In the genomic region with DNA sequence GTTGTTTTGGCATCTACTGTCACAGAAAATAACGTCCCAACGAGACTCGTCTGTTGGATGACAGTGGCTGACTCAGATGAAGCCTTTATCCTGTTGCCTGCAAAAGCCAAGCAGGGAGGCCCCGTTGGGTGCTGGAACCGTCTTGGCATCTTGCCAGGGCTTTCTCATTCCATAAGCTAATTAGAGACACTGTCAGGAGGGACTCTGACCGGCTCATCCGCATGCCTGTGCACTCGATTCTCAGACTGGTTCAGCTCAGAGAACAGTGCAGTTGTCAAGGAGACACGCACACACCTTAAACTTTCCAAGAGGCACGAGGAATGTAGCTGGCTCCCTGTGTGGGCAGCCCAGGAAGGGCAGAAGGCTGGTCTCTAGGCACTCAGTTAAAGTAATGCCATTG, we compare ENCODE assay signal across 9 mouse cellular contexts.
A peak's percentile ranks its signal among the peaks of the same experiment; 100 is the strongest.
DNase-seq lines count a peak whose midpoint lies in the region; ATAC-seq and TF ChIP-seq lines count a peak whose summit lies in the region.
"Had no signal": no experiment of that assay in that cellular context is flagged by ENCODE, and none has a peak within 500 bp of the region (broad histone marks: within the 10 kb centered on the region; RNA-seq: fewer than 3 reads in every experiment).

No protein-coding gene starts in this region.

- H3K27me3 ChIP-seq in lung, embryonic 15.5 days, result peaks cover 8% of the 10 kb centered on the region; the same call in 1 of the 2 replicates
- no peaks in the 10 kb centered on the region for H3K27me3 ChIP-seq in embryonic facial prominence, embryonic 12.5 days
- H3K27me3 ChIP-seq in intestine, postnatal 0 days (replicated peaks; ENCODE audit: control insufficient read depth, insufficient read depth, low read length), result no peaks in the 10 kb centered on the region

- TF ChIP-seq CTCF in intestine, postnatal 0 days (IDR thresholded peaks at IDR 0.05; ENCODE audit: low read depth), result no peak

- peaks cover 31% of the 10 kb centered on the region for H3K4me1 ChIP-seq in lung, embryonic 15.5 days
- peaks cover 40% of the 10 kb centered on the region for H3K4me1 ChIP-seq in embryonic facial prominence, embryonic 12.5 days
- H3K4me1 ChIP-seq in intestine, postnatal 0 days (replicated peaks; ENCODE audit: control insufficient read depth, insufficient read depth, low read length), result no peaks in the 10 kb centered on the region

- H3K9ac ChIP-seq in lung, embryonic 15.5 days, result no peak overlapping the region
- no peak overlapping the region for H3K9ac ChIP-seq in embryonic facial prominence, embryonic 12.5 days
- no peak overlapping the region for H3K9ac ChIP-seq in intestine, postnatal 0 days (ENCODE audit: low read depth, low read length)

- DNase-seq in lung, postnatal 25 days (ENCODE audit: low spot score), result no peak
- peak; percentile 60 for DNase-seq in liver
- DNase-seq in layer of hippocampus, postnatal 36 days, result no peak
- DNase-seq in cerebellum, adult 18-20 months, result no peak
- DNase-seq in urinary bladder, adult 2 months (ENCODE audit: low spot score), result no peak

- H3K9me3 ChIP-seq in lung, embryonic 15.5 days, result no peaks in the 10 kb centered on the region
- no peaks in the 10 kb centered on the region for H3K9me3 ChIP-seq in embryonic facial prominence, embryonic 12.5 days
- H3K9me3 ChIP-seq in intestine, postnatal 0 days (ENCODE audit: control insufficient read depth), result no peaks in the 10 kb centered on the region

- WGBS in lung, embryonic 15.5 days, result 17% methylated on average over 10 of the region's 10 CpGs
- 49% methylated on average over 10 of the region's 10 CpGs for WGBS in embryonic facial prominence, embryonic 12.5 days
- 10% methylated on average over 10 of the region's 10 CpGs for WGBS in intestine, postnatal 0 days

- peak; percentile 68; the same call in 1 of the 2 replicates for ATAC-seq in lung, embryonic 15.5 days (ENCODE audit: borderline replicate concordance, extremely low read depth, low FRiP score, low TSS enrichment)
- ATAC-seq in embryonic facial prominence, embryonic 12.5 days (ENCODE audit: insufficient number of reproducible peaks, insufficient read depth, low FRiP score, low TSS enrichment), result peak; percentile 36; the same call in 1 of the 2 replicates
- ATAC-seq in intestine, postnatal 0 days, result peak; percentile 81

- no peaks in the 10 kb centered on the region for H3K36me3 ChIP-seq in lung, embryonic 15.5 days
- no peaks in the 10 kb centered on the region for H3K36me3 ChIP-seq in embryonic facial prominence, embryonic 12.5 days
- no peaks in the 10 kb centered on the region for H3K36me3 ChIP-seq in intestine, postnatal 0 days (ENCODE audit: control insufficient read depth, insufficient read depth)

- peak overlapping the region; percentile 24 for H3K27ac ChIP-seq in lung, embryonic 15.5 days
- H3K27ac ChIP-seq in embryonic facial prominence, embryonic 12.5 days, result peak overlapping the region; percentile 72
- H3K27ac ChIP-seq in intestine, postnatal 0 days (ENCODE audit: low read depth, low read length), result no peak overlapping the region

- no peak overlapping the region for H3K4me2 ChIP-seq in lung, embryonic 15.5 days
- H3K4me2 ChIP-seq in embryonic facial prominence, embryonic 12.5 days (replicated peaks), result no peak overlapping the region
- H3K4me2 ChIP-seq in intestine, postnatal 0 days (replicated peaks; ENCODE audit: low read depth), result no peak overlapping the region

- H3K4me3 ChIP-seq in lung, embryonic 15.5 days, result no peak overlapping the region
- H3K4me3 ChIP-seq in embryonic facial prominence, embryonic 12.5 days, result no peak overlapping the region
- H3K4me3 ChIP-seq in intestine, postnatal 0 days (ENCODE audit: low read depth, low read length), result no peak overlapping the region
- H3K4me3 ChIP-seq: myocyte had no signal
